In the genomic region with DNA sequence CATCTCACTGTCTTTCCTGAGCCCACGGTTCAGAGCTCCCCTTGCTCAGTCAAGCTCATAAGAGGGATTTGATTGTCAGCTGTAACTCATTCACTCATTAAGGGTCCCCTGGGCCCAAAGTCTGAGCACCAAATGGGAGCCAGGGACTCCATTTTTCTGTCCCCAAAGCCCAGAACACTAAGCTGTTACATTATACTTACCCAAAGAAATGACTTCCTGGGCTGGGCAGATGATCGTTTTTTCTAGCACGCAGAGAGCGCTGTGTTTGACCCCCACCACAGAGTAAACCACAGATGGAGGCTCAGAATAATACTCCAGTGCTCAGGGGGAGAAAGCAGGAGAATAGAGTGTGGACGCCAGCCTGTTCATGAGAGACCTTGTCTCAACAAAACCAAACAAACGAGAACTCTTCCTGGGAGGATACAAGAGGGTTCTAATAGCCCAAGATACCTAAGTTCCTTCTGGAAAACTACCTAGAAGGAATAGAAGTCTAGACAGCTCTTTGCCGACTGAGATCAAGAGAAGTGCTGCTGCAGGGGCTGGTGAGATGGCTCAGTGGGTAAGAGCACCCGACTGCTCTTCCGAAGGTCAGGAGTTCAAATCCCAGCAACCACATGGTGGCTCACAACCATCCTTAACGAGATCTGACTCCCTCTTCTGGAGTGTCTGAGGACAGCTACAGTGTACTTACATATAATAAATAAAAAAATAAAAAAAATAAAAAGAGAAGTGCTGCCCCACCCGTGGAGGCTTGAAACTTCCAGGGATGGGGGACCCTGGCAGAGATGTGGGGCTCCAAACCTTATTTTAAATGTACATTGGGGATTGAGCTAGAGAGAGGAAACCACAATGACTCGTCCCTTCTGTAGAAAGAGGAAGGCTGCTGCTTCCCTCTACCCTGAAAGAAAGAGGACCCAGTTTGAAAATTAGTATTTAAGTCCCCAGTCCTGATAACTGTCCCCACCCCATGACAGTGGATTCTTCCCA, we compare ENCODE assay signal across 7 mouse cellular contexts. TPM values are rescaled to one million over a fixed set of nuclear protein-coding genes. Genes with fewer than 3 reads are reported as not detected.
DNase-seq lines count a peak whose midpoint lies in the region; ATAC-seq lines count a peak whose summit lies in the region.

No protein-coding gene starts in this region.

- peak overlapping the region; percentile 20; the same call in 1 of the 2 replicates for H3K27ac ChIP-seq in forebrain, embryonic 16.5 days (ENCODE audit: low read length)
- H3K27ac ChIP-seq in liver, embryonic 15.5 days (replicated peaks), result peak overlapping the region; percentile 73

- H3K4me1 ChIP-seq in forebrain, embryonic 16.5 days (replicated peaks; ENCODE audit: control insufficient read depth, insufficient read depth, low read length), result peaks cover 13% of the 10 kb centered on the region
- peaks cover 55% of the 10 kb centered on the region for H3K4me1 ChIP-seq in liver, embryonic 15.5 days (replicated peaks)

- DNase-seq in thymus, postnatal 0 days (ENCODE audit: low spot score), result peak; percentile 22
- DNase-seq in thymus, adult 18-20 months, result no peak
- no peak for DNase-seq in retina, embryonic 14.5 days (ENCODE audit: low spot score)
- no peak for DNase-seq in gastrocnemius, postnatal 10 days
- DNase-seq in frontal cortex, postnatal 36 days (ENCODE audit: low spot score in 2 of 2), result no peak

- 65% methylated on average over 12 of the region's 12 CpGs for WGBS in forebrain, embryonic 16.5 days
- WGBS in liver, embryonic 15.5 days (ENCODE audit: insufficient replicate concordance), result 14% methylated on average over 12 of the region's 12 CpGs

- no peaks in the 10 kb centered on the region for H3K36me3 ChIP-seq in forebrain, embryonic 16.5 days (ENCODE audit: control insufficient read depth, insufficient read depth)
- no peaks in the 10 kb centered on the region for H3K36me3 ChIP-seq in liver, embryonic 15.5 days (replicated peaks)

- peak overlapping the region; percentile 64 for H3K4me3 ChIP-seq in forebrain, embryonic 16.5 days (replicated peaks; ENCODE audit: low read length)
- peak overlapping the region; percentile 68 for H3K4me3 ChIP-seq in liver, embryonic 15.5 days (replicated peaks)

- peak overlapping the region; percentile 66 for H3K9ac ChIP-seq in forebrain, embryonic 16.5 days (replicated peaks; ENCODE audit: low read depth, low read length)
- H3K9ac ChIP-seq in liver, embryonic 15.5 days, result peak overlapping the region; percentile 29; the same call in 1 of the 2 replicates

- no peaks in the 10 kb centered on the region; the same call in 1 of the 2 replicates for H3K27me3 ChIP-seq in forebrain, embryonic 16.5 days (replicated peaks; ENCODE audit: control insufficient read depth, insufficient read depth, low read length)
- H3K27me3 ChIP-seq in liver, embryonic 15.5 days, result peaks cover 13% of the 10 kb centered on the region; the same call in 1 of the 2 replicates

- H3K9me3 ChIP-seq in forebrain, embryonic 16.5 days (ENCODE audit: control insufficient read depth, low read length), result no peaks in the 10 kb centered on the region
- no peaks in the 10 kb centered on the region for H3K9me3 ChIP-seq in liver, embryonic 15.5 days (replicated peaks)

- peak overlapping the region; percentile 69 for H3K4me2 ChIP-seq in forebrain, embryonic 16.5 days (ENCODE audit: low read length)
- H3K4me2 ChIP-seq in liver, embryonic 15.5 days, result peak overlapping the region; percentile 92

- peak; percentile 24 for ATAC-seq in forebrain, embryonic 16.5 days
- ATAC-seq in liver, embryonic 15.5 days (ENCODE audit: insufficient read depth), result no peak

RNA-seq across cellular contexts. Expression of a gene that starts 1.0 kb away (rescaled TPM):
- 57.4 and 63.7 TPM in 2 replicates for polyA plus RNA-seq in thymus, postnatal 0 days (2015; fragmentation: Nextera tagmentation; extraction: Ambion mirVana)
- polyA plus RNA-seq in forebrain, embryonic 16.5 days (2015; fragmentation: Nextera tagmentation; extraction: Ambion mirVana), result 27.9 and 34.6 TPM in 2 replicates
- 20.0 and 21.5 TPM in 2 replicates for polyA plus RNA-seq in liver, embryonic 15.5 days (2015; fragmentation: Nextera tagmentation; extraction: Ambion mirVana)
- total RNA-seq in gastrocnemius, postnatal 10 days (2021), result 10 to 100 TPM; 10.9 to 18.6 TPM

RNA-seq across cellular contexts. Expression of a gene that starts 27.1 kb away (rescaled TPM):
- 10.5 and 12.0 TPM in 2 replicates for polyA plus RNA-seq in thymus, postnatal 0 days (2015; fragmentation: Nextera tagmentation; extraction: Ambion mirVana)
- polyA plus RNA-seq in forebrain, embryonic 16.5 days (2015; fragmentation: Nextera tagmentation; extraction: Ambion mirVana), result 7.2 and 8.5 TPM in 2 replicates
- polyA plus RNA-seq in liver, embryonic 15.5 days (2015; fragmentation: Nextera tagmentation; extraction: Ambion mirVana), result 3.8 and 4.3 TPM in 2 replicates
- 1 to 10 TPM; 6.4 to 7.3 TPM for total RNA-seq in gastrocnemius, postnatal 10 days (2021)
